Mouse (Mus musculus): ENCODE data around the gene Jmjd1c.

The Jmjd1c gene

DNA sequence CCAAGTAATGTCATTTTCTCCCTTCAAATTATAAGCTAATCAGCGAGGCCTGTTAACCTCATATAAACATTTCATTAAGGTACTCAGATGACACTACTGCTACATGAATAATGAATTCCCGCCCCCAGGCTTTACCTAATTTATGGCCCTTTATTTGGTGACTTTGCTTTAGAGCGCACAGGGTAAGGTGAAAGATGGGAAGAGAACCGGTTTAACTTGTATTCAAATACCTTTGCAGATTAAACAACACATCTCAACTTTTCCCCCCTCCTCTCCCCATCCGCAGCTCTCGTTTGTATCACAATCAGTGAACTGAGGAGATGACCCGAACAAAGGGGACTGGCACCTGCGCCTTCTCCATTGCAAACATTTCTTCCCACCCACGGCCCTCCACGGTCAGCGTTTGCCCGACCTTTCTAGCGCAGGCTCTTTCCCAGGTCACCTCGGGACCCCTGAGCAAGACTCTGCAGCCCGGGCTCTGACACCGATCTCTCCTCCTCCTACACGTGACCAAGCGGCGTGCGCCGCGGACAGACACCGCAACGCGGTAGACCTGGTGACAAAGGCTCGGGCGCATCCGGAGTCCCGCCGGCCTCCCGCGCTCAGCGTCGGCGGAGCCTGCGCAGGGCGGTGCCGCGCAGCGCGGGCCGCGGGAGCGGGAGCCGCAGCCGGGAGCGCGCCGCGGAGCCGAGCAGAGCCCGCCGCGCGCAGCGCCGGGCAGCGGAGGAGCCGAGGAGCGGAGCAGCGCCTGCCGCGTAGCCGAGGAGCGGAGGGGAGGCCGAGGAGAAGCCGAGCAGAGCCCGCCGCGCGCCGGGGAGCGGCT is at the start of gene Jmjd1c:
Gene Jmjd1c (plus strand): TSS at position 328 of the 823 bp plus-strand sequence.
- DNase-seq = peak; percentile 90

DNA sequence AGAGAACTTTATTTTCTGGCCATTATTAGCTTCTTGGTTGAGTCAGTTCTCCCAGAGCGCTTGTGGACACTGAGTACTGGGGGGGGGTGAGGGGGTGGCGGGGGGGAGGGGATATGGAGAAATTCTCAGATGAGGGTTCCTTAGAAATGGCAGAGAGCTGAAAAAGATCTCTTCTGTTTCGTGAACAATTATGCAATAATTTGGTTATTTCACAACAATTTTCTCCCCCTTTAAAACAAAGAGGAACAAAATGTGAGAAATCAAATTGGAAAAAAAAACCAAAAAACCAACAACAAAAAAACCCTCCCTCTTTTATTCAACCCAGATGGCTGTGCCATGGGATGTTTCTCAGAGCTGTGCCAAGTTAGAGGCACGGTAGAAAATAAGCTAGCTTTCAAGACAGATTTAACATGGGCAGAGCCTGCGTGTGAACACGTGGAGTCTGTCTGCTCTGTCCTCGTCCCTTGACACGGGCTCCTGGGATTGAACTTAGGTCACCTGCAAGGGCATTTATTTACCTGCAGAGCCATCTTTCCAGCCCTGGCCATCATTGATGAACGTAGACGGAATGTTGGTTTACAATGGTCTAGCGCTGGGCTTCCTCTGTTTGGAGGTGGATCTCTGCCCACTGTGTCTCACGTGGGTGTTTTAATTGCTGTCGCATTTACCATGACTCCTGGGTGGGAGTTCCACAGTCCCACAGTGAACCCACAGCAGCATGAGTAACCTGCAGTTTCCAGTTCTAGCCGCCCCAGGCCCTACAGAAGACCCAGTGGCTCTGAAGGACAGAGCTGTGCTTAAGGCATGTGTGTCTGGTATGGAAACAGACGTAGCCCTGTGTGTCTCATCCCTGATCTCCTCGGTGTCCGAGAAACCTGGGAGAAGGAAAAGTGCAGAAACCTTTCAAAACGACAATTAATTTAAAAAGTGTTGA is 47.9 kb upstream of the Jmjd1c start:
- DNase-seq = no peak

DNA sequence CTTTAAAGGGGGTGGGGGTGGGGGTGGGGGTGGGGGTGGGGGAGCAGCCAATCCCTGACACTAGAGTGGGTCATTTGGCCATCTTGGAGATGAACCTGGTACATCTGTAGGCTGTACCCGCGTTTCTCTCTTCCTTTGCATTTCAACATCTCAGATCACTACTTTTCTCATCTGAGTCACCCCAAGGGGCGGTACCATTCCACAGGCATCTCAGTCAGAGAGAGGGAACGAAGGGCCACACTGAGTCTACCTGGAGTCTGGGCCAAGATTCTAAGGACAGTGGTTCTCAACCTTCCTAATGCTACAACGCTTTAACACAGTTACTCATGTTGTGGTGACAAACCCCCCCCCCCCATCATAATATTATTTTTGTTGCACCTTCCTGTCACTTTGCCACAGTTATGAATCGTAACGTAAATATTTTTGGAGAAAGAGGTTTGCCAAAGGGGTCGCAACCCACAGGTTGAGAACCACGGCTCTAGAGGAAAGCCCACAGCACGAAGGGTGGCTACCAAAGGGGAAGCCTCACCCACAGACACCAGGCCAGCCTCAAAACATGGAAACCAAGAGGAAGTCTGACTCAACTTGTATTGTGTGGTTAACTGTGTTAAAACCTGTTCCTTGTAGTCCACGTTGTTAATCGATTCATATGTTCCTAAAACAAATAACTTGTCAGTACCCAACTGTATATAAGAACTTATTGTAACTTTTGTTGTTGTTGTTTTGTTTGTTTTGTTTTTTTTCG is 46.9 kb upstream of the Jmjd1c start:
- DNase-seq = no peak

DNA sequence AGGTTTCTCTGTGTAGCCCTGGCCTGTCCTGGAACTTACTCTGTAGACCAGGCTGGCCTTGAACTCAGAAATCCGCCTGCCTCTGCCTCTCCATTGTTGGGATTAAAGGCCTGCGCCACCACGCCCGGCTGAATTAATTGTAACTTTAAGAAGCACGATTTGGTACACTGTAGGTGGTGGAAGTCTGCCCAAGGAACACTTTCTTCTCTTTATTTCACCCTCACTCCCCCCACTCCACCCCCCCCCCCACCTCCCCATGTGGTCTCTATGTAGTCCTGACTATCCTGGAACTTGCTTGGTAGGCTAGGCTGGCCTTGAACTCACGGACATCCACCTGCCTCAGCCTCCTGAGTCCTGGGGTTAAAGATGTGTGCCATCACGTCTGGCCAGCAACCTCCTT is 46.3 kb upstream of the Jmjd1c start:
- no peak for DNase-seq

DNA sequence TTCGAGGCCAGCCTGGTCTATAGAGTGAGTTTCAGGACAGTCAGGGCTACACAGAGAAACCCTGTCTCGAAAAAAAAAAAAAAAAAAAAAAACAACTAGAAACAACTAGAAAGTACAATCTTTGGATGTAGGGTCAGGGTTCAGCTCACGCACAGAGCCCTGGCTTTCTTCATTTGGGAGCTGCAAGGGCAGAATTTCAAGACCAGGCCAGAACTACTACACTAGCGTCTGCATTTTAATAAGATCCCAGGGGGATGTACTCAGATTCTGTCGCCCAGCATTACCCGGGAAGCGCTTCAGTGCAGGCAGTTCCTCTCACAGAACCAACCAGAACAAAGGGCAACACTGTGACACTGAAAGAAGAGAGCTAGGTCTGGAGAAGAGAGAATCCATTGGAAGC is 45.2 kb upstream of the Jmjd1c start:
- no peak for DNase-seq

DNA sequence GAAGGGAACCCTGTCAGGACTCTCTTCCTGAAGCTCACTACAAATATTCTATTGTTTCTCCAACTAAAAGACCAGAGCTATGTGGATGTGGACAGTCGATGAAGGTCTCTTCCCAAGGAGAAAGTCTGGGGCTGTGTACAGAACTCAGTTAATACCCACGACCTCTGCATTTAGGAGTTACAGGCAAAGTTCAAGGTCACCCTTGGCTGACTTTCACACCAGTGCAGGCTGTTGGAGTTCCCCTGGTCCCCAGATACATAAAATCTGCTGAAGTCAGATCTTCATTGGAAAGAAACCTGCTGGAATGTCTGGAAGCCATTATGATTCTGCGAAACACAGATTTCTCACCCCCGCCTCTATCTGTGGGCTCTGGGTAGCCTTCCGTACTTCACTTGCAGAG is 44.5 kb upstream of the Jmjd1c start:
- no peak for DNase-seq

DNA sequence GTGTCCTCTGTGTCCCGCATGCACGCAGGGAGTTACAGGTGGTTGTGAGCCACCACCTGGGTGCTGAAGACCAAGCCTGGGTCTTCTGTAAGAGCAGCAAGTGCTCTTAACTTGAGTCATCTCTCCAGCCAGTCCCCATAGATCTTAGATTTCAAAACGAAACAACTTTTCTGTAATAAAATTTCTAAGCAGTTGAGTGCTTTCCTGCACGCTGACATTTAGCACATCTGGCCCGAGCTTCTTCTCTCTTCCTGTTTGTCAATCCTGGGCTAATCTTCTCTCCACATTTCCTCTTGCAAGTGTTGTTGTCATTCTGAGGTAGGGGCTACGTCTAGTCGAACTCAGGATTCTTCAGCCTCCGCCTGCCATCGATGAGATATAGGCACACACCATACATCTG is 43.5 kb upstream of the Jmjd1c start:
- no peak for DNase-seq

DNA sequence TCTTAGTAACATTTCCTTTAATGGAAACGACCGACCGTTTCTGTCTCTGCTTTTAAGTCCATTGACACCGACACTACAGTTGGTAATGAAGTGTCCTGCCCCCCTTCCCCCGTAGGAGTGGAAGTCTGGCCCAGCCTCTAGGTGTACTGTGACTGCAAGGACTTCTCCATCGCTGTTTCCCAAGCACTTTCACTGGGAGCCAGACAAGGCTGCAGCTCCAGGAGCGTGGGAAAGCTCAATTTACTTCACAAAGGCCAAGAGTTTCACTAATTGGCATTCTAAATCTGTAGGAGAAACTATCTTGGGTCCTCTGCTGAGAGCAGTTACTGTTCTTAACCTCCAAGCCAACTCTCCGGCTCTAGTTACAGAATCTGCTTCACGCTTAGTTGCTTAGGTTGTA is 42.5 kb upstream of the Jmjd1c start:
- no peak for DNase-seq

DNA sequence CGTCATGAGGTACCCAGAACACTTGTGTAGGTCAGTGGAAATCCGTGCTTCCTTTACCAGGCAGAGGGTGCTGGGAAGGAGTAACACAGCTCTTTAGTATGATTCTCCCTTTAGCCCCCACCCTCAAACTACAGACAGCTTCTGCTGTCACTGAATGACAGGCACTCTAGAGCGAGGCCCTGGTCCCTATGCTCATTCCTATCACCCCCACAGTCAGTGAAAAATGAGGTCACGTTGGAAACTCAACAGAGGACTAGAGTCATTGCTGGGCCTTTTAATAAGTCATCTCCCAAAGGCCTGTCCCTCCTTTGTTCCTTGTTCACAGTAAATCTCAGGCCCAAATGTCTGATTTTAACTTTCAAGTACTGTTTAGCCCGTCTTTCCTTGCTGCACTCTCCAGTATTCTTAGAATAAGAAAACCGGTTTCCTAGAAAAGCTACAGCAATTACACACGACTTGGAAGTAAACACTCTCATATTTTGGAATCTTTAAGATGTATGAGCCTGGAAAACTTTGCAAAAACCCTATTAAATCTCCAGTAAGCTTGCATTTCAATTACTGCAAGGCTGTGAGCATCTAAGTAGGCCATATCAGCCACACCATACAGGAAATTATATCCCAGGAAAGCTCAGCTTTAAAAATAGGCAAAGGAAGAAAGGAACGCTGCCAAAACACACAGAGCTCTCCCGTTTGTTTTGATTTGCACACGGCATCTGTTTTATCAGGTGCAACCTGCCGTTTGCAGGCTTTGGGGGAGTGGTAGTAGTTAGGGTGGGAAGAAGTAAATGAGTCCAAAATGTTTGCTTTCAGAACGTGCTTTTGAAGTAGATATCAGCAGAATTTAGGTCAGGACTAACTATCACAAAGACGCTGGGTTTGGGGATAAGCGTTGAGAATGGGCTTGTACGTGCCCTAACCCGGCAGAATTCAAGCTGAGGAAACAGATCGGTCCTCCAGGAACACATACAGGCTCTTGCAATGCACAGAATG is 39.8 kb upstream of the Jmjd1c start:
- DNase-seq = peak; percentile 42

DNA sequence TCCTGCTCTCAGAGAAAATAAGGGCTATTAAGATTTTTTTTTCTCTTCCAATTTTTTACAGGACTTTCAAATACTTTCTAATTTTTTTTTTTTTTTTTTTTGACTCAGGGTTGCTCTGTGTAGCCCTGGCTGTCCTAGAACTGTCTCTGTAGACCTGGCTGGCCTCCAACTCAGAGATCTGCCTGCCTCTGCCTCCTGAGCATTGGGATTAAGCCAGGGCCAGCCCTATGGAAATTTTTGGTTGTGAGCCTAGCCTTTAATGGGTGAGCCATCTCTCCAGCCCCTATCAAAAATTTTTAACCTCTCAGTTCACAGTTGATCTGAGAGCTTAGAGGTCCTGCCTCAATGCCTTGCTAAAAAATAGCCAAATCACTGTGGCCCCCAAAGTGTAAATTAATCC is 38.7 kb upstream of the Jmjd1c start:
- no peak for DNase-seq

DNA sequence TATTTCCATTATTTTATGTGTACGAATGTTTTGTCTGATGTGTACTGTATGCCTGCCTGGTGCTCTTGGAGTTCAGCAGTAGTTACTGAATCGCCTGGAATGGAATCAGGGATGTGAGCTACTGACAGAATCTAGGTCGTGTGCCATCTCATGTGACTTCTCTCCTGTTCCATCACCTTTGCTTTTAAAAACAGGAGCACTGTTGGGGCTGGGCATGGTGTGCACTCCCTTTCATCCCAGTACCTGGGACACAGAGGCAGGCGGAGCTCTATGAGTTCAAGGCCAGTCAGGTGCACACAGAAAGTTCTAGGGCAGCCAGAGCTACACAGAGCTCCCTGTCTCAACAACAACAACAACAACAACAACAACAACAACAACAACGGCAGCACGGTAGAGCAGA is 38.2 kb upstream of the Jmjd1c start:
- no peak for DNase-seq

DNA sequence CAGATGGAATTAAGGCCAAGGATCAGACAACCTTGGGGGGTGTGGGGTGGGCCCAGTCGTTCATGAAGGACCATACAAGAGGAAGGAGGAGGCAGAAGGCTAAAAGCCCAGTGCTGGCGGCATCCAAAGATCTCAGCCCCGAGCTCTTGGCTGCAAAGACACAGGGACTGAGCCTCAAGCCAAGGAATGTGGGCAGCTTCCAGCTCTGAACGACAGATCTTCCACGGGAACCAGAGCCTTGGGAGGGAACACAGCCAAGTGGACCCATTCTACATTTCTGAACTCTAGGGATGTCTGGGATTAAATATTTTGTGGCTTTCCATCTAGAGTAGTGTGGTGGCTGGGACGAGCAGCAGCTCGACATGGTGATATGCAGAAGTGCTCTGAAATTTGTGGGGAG is 37.6 kb upstream of the Jmjd1c start:
- peak; percentile 43 for DNase-seq

DNA sequence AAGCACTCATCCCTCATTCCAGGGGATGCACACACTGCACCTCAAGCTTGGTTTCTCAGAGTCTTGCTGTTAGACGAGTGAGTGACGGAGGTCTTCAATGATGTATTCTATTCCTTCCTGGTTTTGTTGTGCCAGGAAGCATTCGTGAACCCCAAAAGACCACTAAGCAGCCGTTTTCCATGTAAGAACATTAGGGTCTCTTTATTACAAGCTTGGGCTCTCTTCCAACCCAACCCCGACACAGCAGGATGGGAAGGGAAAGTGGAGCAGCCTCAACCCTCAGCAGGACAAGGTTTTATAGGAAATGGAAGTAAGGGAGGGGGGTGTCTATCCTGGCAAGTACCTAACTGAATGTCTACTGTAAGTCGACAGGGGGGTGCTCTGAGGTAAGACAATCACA is 37.2 kb upstream of the Jmjd1c start:
- DNase-seq = no peak

DNA sequence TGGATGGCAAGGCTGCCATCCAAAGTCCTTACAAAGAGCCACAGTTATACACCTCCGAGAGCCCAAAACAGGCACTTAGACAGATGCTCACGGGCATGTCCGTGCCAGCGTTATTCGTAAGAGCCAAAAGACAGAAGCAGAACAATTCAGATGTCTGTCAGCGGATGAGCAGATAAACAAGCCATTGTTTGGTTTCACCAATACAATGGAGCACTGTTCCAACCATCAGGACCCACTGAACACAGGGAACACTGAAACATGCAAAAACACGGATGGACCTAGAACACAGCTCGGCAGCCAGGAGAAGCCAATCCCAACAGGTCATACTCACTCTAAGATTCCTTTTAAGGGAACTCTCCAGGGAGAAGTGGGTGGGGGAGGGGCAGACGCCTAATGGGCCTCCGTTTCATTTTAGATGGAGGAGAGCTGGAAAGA is 34.5 kb upstream of the Jmjd1c start:
- peak; percentile 37 for DNase-seq

DNA sequence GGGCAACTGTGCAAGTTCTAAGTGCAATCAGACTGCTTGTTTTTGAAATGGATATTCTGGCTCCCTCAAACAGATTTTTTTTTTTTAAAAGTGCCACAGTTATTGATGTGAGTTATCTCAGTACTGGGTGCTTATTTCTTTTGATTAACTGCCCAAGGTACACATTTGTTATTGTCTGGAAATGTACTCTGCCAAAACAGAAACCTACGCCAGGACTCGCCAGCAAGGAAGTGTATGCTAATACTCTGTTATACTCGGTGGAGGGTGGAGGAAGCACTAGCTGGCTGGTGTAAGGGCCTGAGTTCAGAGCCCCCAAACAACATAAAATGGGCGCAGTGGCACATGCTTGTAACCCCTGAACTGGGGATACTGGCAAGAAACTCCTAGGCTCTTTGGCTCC is 34.1 kb upstream of the Jmjd1c start:
- DNase-seq = no peak

DNA sequence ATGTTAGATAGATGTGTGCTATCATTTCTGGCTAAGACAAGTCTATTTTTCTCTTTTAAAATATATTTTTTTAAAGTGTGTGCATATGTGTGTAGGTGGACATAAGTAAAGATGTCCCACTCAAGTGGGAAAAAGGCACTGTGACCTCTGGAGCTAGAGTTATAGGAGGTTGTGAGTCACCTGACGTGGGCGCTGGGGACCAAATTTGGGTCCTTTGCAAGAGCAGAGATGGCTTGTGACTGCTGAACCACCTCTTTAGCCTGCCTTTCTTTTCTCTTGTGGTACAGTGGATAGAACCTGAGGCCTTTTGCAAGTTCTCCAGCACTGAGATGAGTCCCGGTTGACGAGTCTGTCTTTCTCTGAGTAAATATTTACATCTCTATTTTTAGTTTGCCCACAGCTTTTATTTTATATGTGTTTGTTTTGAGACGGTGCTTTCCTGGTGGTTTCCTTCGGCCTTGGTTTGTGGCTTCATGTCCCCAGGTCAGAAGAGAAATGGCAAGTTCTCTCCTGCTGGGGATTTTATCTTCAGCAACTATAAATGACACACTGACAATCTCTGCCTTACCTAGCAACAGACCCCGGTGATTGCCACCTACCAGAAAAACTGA is 30.5 kb upstream of the Jmjd1c start:
- DNase-seq = no peak

DNA sequence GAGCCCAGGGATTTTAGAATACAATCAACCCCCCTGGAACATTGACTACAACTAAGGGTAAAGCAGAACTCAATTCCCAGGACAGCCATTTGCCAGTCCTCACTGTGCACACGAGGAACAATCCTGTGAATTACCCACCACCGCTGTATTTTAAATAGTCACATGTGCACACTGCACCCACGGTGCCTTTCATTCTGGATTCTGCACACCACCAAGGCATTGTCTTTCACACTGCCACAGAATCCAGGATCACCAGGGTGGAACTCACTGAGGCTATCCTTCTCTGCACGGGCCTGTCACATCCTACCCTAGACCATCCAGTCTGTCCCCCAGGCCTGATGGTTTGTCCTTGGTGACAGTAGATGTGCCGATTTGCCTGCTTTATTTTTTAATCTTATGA is 30.0 kb upstream of the Jmjd1c start:
- DNase-seq = no peak

DNA sequence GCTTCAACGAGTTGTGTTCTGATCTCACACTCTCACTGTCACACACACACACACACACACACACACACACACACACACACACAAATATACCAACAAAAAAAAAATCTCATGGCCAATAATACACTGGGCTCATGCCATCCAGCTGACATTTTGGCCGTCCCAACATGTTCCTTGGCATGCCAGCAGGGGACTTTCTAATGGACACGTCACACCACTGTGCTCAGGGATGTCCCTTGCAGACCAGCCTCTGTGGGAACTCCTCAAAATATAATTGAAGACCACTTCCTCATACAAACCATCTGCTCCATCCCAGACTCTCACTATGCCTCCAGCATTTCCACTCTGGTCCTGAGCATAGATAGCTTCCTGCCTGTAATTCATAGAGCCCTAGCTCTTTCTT is 29.5 kb upstream of the Jmjd1c start:
- DNase-seq = no peak

DNA sequence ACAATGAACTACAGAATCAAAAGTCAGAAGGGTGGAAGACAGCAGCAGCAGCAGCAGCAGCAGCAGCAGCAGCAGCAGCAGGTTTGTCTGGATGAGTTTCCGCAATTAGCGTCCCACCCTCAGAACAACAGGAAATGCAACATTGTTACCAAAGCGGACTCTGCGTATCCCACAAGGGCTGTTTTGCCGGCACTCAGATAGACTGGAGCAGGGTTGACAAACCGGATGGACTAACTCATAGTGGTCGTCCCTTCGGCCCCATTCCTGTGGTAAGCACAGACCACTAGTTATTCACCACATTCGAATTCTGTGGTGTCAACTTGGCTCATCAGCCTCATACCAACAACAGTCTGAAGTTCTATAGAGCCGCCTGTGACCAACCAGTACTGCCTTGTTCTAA is 26.9 kb upstream of the Jmjd1c start:
- no peak for DNase-seq

DNA sequence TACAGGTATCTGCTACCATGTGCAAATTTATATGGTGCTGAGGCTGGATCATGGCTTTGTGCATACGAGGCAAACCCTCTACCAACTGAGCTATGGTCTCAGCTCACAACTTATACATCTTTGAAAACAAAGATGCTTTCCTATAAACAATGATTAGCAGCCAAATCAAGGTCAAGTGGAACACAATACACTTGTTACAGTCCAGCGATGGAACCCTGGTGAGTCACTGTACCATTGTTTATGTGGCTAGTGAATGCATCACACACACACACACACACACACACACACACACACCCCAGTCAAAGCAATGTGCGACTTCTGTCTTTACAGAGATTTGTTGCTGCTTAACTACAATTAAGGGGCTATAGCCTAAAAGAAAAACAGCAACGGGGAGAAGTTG is 24.5 kb upstream of the Jmjd1c start:
- no peak for DNase-seq

DNA sequence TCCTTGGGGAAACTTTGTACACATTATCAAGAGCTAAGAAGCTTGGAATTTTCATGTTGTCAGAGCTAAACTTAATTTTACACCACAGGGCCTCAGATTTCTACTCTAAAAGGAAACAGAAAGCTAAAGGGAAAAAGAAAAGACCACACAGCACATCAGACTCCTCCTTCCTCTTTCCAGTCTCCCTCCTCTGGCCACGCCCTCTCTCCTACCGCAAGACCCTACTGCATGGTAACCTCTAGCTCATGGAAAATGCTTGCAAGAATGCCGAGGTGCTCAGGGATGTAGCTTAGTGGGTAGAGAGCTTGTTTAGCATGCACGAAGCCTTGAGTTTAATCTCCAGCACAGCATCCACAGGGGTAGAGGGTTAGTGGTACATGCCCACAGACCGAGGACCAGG is 24.0 kb upstream of the Jmjd1c start:
- no peak for DNase-seq

DNA sequence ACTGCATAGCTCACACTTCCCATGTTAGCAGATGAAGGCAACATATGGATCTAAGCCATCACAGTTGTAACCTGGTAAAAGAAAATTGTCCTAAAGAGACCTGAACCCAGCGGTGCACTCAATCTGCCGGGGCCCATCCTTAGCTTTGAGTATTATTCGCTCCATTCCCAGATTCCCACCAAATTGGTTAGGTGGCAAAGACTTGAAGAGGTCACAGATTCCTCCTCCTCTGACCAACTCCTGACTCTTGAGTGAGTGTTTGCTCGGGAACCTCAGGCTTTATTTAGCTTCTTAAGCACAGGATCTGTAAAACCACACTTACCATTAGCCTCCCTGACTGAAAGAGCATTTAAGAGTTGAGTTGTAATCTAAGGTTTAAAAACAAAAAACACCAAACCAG is 23.3 kb upstream of the Jmjd1c start:
- DNase-seq = no peak
